Mouse (Mus musculus) layer of hippocampus, adult 8-10 months (tissue): ENCODE measurements around the gene Rbm5. TPM values are rescaled to one million over a fixed set of nuclear protein-coding genes. Genes with fewer than 3 reads are reported as not detected.

Experiments
- DNase-seq, 2 experiments: peaks; one replicate each; pipeline ENCODE4 v3.0.0; 2022; ENCODE audit warnings: low spot score in 2 of 2
- total RNA-seq, 4 experiments: library from RNA; stranded (reverse); gene quantifications; 2 replicates each; pipeline ENCODE4 v1.2.4; 2022

The Rbm5 gene
- total RNA-seq, 4 experiments from 2014 or later, result 136 to 170 (median 155) TPM

DNA sequence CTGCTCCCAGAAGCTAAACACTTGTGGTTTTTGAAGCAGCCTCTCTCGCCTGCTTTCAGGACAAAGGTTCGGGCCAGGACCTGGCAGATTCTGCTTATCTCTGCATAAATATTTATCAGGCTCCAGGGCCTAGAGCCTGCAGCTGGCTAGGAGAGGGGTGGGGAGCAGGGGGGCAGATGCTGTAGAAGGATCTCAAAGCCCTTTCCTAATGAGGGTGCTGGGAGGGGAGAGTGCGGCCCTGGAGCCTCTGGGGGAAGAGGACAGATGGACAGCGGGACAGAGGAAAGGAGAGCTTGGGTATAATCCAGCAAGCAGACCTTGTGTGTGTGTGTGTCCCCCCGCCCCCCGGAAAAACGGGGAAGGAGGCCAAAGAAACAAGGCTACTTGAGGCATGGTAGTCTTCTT lies 36.2 kb downstream of the Rbm5 start:
- no peak for DNase-seq

DNA sequence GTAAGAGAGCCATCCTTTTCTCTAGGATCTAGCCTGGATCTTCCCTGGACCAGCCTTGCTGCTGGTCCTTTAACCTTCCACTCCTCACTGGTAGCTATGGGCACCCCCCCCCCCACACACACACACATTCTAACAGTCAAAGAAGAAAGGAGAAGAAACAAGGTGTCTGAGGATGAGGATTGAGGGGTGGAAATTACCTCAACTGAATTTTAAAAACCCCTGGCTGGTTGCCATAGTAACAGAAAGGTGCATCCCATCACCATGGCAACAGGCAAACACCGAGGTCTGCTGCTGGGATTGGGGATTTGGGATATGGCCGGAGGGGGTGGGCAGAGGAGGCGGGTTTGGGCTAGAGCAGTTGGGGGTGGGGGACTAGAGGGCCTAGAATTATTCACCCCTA lies 41.1 kb downstream of the Rbm5 start:
- DNase-seq, result no peak

DNA sequence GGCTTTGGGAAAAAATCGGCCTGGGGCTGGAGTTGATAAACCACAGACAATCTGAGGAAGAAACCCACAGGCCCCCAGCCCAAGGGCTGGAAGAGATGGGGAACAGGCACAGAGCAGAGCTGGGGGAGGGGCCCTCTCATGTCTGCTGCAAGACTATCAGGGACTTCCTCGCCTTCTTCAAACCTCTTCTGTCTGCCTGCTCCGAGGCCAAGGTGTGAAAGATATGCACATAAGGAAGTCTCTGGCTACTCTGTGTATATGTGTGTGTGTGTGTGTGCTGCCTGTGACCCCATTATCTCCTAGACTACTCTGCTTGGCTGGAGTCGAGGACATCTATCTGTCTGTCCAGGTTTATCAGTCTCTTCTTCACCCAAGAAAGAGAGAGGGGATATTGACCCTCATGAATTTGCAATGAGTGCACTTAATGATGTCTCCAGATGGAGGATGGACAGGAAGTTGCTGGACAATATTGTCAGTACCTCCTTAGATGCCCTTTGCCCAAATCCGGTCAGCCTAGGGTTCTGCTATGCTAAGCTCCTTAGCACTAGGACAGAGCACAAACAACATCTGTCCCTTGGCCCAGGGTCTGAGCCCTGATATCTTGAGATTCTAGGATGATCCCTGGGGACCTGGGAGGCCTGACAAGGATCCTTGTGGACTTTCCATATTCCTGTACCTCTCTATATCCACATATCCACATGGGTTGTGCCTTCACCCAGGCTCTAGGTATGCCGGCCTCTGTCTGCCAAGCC lies 41.7 kb downstream of the Rbm5 start:
- DNase-seq, result no peak

DNA sequence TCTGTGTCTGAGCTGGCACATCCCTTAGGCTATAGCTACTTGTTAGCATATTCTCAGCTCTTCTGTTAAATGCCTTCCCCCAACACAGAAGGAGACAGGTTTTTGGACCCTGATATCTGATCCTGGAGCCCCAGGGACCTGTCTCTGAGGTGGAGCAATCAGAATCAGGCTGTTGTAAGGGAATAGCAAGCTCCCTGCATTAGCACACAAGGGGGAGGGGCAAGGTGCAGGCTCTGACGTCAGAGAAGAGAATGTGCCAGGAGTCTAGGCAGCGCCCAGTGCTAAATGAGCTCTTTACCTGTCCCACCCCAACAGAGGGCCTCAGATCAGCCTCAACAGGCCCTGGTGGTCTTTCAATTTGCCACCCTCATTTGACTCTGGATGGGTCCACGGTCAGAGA lies 43.8 kb downstream of the Rbm5 start:
- no peak for DNase-seq

DNA sequence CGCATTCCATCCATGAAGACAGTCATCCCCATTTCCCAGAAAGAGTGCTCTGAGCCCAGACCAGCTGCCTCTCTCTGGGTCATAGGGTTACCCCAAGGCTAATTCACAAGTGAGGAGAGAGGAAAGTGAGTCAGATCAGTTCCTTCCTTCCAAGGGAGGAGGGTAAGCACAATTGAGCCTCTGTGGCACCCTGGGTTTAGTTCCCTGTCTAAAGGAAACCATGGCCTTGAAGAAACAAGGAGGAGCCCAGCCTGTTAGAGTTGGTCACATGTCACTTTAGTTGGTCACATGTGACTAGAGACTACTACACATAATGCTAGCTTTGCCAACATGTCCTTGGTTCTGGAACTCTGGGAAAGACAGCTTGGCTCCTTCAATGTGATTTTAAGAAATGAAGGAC lies 46.0 kb downstream of the Rbm5 start:
- no peak for DNase-seq

DNA sequence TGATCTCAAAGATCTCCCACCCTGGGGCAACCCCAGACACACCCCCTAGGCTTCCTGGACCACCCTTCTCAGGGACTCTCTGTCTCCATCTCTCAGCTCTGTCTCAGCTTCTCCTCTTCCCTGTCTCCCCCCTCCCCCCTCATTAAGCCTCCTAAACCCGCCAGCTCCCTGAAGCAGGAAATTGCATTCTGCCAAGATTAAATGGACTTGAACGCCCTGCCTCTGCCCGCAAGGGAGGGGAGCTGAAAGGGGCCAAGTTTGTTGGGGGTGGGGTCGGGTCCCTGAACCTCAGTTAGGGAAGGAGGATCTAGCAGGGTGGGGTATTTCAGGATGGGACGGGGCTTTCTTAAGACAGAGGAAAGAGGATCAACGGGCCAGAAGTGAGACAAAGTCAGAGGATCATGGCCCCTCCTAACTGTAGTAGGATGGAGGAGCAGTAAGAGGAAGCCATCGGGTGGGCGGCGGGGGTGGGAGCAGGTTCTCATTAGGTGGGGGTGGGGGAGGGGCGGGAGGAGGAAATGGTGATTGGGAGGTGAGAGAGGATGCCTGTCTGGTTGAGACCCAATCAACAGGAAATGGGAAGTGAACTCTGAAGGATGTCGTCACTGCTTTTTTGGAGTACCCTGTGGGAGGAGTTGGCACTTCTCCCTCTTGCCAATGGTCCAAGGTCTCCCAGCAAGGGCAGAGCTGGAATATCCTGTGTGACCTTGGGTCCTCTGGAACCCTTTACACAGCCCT lies 46.8 kb downstream of the Rbm5 start:
- DNase-seq, result no peak

DNA sequence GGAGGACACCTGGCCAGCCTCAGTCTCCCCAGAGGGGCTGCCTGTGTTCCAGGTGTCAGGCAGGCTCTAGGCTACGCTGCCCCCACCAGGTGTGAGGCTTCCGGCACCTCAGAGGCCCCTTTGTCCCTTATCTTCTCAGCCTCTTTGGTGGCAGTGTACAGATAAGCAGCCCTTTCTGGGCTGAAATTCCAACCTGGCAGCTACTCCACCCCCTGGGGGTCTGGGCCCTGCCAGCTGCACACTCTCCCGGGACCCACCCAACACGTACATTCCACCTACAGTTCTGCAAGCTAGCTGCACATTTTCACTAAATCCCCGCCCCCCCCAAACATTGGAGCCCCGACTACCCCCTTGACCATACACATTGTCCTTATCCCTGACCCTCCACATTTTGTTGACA lies 47.5 kb downstream of the Rbm5 start:
- DNase-seq, result no peak

DNA sequence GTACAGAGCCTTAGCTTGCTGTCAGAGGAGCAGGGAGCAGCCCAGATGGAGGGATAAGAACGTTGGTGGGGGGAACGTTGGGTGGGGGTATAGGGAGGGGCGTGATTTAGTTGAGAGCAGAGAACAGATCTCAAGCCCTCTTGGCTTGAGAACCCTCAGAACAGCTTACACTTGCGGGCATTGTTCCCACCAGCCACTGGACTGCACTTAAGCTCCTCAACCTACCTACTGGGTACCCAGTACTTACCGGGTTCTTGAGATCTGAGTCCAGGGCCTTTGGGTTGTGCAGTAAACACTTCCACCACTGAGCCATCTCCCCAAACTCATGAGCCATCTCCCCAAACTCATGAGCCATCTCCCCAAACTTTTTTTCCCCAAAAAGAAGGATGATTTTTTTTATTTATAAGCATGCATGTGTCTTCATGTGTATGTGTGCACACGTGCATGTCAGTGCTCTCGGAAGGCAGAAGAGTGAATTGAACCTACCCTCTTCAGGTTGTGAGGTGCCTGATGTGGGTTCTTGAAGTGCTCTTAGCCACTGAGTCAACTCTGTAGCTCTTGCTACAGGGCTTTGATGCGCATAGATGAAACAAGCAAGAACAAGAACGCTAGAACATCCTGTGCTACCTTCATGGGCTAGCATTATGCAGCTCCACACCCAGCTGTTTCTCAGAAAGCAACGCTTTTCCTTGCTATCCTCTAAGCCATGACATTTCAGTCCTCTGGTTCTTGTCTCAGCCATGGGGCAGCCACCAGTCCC lies 51.8 kb downstream of the Rbm5 start:
- no peak for DNase-seq

DNA sequence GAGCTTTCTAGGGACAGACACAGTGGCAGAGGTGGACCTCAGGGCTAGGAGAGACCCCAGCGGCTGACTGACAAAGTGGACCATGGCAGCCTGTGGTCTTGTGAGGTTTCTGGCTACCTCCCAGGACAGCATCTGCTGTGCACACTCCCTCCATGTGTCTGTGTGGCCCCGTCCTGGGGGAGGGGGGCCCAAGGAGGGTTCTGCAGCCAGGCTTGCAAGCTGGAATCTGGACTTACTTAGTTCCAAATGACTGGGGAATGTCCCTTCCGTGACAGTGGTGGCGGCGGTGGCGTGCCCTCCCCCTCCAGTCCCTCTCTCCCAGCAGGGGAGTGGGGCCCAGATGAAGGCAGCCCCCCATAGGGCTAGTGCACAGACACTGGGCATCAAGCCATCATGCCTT lies 53.8 kb downstream of the Rbm5 start:
- no peak for DNase-seq

DNA sequence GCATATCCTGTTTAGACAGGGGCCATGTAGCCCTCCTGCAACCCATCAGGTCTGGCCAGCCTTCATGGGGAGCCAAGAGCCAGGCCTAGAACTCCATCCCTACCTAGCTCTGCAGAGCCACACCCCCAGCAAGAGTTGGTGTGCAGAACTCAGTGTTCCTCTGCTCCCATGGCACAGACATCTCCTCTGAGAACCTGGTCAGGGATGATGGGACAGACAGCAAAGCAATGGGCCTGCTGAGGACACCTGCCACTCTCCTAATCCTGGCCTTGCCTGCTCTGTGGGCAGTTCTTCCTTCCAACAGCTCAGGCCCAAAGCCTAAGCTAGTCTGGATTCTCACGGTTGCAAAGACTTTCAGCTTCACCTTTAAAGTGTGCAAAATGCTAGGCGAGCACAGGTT lies 55.2 kb downstream of the Rbm5 start:
- no peak for DNase-seq

DNA sequence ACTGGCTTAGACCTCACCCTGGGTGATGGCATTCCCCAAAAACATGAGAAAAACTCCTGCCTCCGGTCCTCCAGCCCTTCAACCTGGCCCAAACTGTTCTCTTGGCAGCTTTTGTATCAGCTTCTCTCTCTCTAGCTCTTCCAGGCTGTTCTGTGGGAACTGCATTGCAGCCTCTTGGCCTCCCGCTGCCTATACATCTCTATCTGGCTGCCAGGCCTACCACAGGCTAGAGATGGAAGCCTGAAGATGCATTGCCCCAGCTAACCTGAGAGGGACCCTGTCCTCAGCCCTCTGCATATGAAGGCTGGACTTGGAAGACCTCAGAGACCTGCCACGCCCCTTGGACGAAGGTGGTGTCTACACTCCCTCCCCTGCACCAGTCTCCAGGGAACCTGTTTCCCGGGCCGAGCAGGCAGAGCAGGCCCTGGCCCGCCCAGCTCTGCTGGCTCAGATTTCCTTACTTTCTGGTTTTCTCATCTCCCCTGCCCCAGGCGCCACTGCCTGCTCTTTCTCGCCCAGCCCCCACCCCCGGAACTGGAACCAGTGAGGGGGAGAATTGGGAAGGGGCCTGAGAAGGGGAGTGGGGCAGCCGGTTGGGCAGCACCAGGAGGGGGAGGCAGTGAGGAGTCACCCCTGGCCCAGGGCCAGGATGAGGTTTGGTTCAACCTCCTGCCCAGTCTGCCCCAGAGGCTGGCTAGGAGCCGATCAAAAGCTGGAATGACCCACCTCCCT lies 56.4 kb downstream of the Rbm5 start:
- DNase-seq, result no peak

DNA sequence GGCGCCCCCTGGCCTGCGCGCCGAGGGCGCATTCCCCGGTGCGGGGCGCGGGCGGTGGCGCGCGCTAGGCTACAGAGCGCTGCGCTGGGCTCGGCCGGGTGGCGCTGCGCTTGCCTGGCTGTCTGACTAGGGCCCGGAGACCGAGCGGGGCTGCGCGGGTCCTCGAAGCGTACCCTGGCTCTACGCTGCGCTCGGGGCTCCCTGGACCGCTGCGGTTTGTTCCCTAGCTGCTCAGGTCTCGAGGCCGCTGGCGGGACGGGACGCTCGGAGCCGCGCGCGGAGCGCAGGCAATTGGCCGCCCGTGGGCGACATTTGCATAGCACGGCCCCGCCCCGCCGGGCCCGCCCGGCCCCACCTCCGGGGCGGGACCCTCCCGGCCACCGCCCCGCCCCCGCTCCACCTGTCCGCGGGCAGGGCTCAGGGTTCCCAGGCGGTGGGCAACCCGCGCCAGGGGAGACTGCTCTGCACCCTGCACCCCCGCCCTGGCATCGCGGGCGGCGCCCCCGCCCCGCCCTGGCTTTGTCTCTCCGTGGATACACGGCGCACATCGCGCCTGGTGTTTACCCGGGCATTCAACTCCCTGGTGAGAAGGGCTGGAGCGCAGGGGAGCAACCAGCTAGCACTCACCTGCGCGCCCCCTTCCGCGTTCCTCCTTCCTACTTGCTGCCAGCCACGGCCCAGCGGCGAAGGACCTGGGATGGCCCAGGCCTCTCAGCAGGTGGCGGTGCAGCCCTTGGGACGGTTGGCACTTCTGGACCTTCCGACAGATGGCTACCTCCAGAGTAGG lies 60.9 kb downstream of the Rbm5 start, which contains the start of gene Sema3f:
Sema3f (minus strand) TSS at position 779 of the 787 bp plus-strand sequence.
- DNase-seq, result peak in 1 of 2 experiments; percentile 24

DNA sequence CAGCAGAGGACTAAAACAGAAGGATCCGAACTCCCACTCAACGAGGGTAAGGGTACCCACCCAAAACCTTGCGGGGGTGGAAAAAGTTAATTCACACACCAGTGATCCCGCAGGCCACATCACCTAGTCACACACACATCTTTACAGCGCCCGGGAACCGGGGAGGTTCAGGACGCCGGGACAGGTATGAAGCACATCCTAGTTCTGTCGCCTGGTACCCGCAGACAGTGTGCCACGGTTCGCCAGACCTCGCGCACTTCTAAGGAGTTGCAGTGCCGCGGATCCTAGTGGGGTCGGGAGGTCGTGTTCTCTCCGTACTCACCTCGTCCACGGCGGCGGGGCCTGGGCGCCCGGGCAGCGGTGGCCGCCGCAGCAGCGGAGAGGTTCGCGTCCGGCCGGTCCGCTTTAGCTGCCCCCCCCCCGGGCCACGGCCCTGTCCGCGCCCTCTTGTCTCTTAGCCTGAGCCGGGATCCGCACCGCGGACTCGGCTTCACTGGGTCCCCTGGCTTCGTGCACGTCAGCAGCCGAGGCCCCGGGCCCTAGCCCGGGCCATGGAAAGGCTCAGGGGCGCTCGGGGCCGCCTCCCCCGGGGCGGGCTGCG lies 61.6 kb downstream of the Rbm5 start:
- no peak for DNase-seq

DNA sequence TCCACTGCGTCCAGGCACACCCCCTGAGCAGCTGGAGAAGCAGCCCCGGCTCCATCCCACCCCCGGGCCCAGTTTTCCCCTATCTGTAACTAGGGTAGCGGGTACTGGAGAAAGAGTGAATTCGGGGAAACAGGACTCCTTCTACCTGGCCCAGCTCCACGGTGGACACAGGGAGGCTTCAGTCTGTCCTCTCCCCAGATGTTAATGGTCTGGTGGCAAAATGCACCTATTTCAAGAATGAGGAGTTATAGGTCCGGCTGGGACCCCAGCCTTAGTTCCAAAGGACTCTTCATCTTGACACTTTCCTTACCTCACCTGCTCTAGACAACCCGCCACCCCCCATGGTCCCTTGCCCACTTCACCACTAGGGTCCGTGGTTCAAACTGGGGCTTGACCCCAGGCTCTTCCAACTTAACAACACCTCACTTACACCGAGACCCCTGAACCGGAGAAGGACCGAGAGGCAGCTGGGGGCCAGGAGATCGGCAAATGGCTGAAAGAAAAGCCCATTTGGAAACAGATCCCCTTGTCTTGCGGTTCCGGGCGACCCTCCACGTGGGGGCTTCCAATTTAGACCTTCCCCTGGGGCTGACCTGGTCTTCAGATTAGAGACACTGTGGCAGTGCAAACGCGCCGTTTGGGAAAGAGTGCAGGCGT lies 62.2 kb downstream of the Rbm5 start:
- no peak for DNase-seq

DNA sequence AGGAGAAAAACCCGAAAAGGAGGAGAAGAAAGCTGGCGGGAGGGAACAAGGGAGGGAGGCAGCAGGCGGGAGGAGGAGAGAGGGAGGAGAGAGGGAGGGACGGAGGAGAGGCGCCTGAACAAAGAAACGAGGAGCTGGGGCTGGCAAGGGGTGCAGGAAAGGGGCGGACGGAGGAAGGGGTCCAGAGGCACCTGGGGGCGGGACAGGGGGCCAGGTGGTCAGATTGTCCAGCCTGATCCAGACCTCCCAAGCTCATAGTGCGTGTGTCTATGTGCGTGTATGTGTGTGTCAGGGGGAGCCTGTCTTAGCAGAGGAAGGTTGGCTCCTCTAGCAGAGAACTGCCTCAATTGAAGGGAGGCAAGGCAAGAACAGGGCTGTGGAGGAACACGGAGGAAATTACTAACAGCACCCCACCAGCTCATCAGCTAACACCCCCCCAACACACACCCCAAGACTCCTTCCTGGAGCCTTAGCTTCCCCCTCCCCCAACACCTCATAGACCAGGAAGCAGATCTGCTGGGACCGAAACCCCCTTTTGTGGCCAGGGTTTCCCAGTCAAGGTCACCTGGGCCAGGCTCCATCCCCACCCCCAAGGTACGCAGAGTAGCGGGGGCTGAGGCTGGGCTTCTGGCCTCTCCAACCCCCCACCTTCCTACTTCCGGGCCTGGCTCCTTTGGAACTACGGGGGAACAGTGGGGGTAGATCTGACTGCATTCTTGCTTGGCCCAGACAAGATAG lies 62.9 kb downstream of the Rbm5 start:
- DNase-seq, result no peak

DNA sequence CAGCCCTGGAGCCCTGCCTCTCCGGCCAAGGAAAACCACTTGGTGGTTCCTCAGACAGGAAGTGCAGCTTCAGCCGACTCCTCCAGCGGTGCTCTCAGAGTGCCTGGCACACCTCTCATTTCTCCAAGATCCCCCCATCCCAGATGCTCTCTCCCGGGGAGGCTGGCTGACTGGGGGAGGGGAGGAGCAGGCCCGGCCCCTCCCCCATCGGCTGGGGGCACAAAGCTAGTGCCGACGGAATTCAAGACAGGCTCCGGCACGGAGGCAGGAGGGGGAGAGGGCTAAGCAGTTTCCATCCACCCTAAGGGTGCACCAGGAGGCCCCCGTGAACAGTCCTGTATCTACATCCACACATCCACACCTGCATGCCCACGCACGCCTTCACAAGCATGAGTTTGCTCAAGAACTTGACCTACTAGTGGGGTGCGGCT lies 64.0 kb downstream of the Rbm5 start:
- DNase-seq, result no peak

DNA sequence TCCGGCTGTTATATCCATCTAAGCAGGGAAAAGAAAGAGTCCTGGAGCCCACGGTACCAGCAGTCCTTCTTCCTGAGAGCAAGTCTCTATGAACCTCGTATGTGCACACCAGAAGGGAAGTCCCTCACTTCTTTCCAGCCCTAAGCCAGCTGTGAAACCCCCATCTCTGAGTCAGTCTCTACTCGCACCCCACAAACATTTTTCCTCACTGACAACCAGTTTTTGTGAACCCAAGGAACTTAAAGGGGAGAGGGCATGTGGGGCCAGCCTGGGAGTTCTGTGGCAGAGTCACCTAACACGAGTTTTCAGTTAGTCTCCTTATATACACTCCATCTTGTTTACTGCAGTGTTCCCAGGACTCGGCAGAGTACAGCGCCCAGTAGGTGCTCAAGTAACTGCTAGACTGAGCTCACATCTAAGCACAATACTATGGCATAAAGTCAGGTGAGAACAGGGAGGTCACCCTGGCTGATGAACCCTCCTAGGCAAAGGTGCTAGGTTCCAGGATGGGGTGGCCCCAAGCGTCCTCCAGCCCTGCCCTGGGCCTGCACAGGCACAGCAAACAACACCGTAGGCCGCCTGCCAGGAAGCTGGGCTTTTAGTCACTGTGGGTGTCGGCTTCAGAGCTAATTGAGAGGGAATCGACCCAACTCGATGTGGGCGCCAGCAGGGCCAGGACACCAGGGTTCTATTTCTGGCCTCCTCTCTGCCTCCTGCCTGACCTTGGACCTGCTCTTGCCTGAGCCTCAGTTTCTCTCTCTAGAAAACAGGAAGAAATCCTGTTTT lies 67.3 kb downstream of the Rbm5 start:
- DNase-seq, result no peak

DNA sequence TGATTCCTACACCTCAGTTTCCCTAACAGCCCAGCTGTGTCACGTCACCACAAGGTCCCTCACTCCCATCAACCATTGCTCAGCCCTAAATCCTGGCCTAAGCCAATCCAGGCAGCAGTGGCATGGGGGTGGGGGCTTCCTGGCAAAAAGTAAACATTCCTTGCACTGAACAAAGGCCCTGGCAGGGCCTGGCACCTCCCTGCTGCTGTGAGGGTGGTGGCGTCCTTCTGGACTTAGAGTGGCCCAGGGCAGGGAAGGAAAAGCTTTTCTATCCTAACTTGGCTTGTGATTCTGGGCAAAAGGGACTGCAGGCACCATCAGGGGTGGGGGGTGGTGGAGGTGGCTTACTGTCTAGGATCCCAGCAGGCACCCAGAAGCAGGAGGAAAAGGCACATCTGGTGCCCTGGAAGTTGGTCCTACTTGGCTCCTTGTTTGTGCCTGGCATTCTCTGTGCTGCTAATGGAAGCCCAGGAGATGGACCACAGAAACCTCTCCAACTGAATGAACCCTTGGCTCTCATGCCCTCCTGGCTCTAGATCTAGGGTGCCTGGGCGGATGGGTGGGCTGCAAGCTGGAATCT lies 68.1 kb downstream of the Rbm5 start:
- no peak for DNase-seq
